Mouse (Mus musculus) spleen, postnatal 4 days (tissue): Measurements from ENCODE around the gene Arhgef2.

Source experiments
- DNase-seq, 2 experiments: peaks; one replicate each; pipeline ENCODE4 v3.0.0; 2022; ENCODE audit warnings: low spot score in 2 of 2

The Arhgef2 gene

GRCm38 (mm10) chr3:88637134-88637533 is 31.4 kb downstream of the Arhgef2 start:
- DNase-seq: no peak

- DNase-seq: no peak
Observed at GRCm38 (mm10) chr3:88639239-88639638, 33.5 kb downstream of the Arhgef2 start.

GRCm38 (mm10) chr3:88640676-88641075 is 34.9 kb downstream of the Arhgef2 start:
- peak in 1 of 2 experiments; percentile 65 for DNase-seq

- DNase-seq: no peak
Observed at GRCm38 (mm10) chr3:88643078-88643477, 37.3 kb downstream of the Arhgef2 start.

GRCm38 (mm10) chr3:88645937-88646336 is 40.2 kb downstream of the Arhgef2 start:
- no peak for DNase-seq

- no peak for DNase-seq
Observed at GRCm38 (mm10) chr3:88646426-88646995, 40.7 kb downstream of the Arhgef2 start.

- no peak for DNase-seq
Observed at GRCm38 (mm10) chr3:88647076-88647475, 41.3 kb downstream of the Arhgef2 start.

GRCm38 (mm10) chr3:88647779-88648413 is 42.1 kb downstream of the Arhgef2 start:
- no peak for DNase-seq

GRCm38 (mm10) chr3:88648452-88649168 is 42.8 kb downstream of the Arhgef2 start:
- DNase-seq: peak in 1 of 2 experiments; percentile 59

GRCm38 (mm10) chr3:88649186-88649585 is 43.4 kb downstream of the Arhgef2 start:
- DNase-seq: peak in 1 of 2 experiments; percentile 60

- no peak for DNase-seq
Observed at GRCm38 (mm10) chr3:88649967-88650366, 44.2 kb downstream of the Arhgef2 start.

- no peak for DNase-seq
Observed at GRCm38 (mm10) chr3:88650713-88651504, 45.1 kb downstream of the Arhgef2 start.

GRCm38 (mm10) chr3:88651669-88652618 is 46.2 kb downstream of the Arhgef2 start:
- peak in 1 of 2 experiments; percentile 63 for DNase-seq

- peak in 1 of 2 experiments; percentile 61 for DNase-seq
Observed at GRCm38 (mm10) chr3:88652846-88653515, 47.2 kb downstream of the Arhgef2 start, which contains the start of gene Rxfp4. Gene Rxfp4, minus strand, starts transcription at chr3:88653142.

GRCm38 (mm10) chr3:88653516-88654370 is 48.0 kb downstream of the Arhgef2 start:
- DNase-seq: no peak

GRCm38 (mm10) chr3:88654621-88655020 is 48.9 kb downstream of the Arhgef2 start:
- no peak for DNase-seq

- DNase-seq: no peak
Observed at GRCm38 (mm10) chr3:88655619-88656018, 49.9 kb downstream of the Arhgef2 start.

GRCm38 (mm10) chr3:88658441-88659127 is 52.8 kb downstream of the Arhgef2 start:
- DNase-seq: no peak

GRCm38 (mm10) chr3:88659798-88660197 is 54.0 kb downstream of the Arhgef2 start:
- no peak for DNase-seq
